Mouse (Mus musculus): ENCODE data around the gene Aldh1a1. TPM values are rescaled to one million over a fixed set of nuclear protein-coding genes. Genes with fewer than 3 reads are reported as not detected.
"Not testable (repeated sequence)": the region's sequence is repeated elsewhere in the genome, so short reads cannot be mapped to it uniquely, and the experiment has no call there.

Aldh1a1 gene
- polyA plus RNA-seq, 1 experiment from 2014 or later, result 86.9 TPM

- Histone ChIP-seq H3K27me3 (replicated peaks) (no peaks in the 10 kb centered on the region), H3K4me1 (replicated peaks) (no peaks in the 10 kb centered on the region), H3K9ac (no peak overlapping the region), H3K4me3 (replicated peaks) (no peak overlapping the region), H3K36me3 (no peaks in the 10 kb centered on the region), H3K9me3 (no peaks in the 10 kb centered on the region), H3K4me2 (replicated peaks) (no peak overlapping the region), H3K27ac (no peak overlapping the region)
- ATAC-seq, result no peak
- 67% methylated on average over 2 of the region's 2 CpGs for WGBS
Observed at GRCm38 (mm10) chr19:20622434-20622833, 129.9 kb downstream of the Aldh1a1 start.

- no peaks in the 10 kb centered on the region for H3K36me3 ChIP-seq
- WGBS, result 75% methylated on average over 10 of the region's 10 CpGs
Observed at GRCm38 (mm10) chr19:20623416-20623815, 130.9 kb downstream of the Aldh1a1 start.

GRCm38 (mm10) chr19:20631020-20631419, 138.5 kb downstream of the Aldh1a1 start:
- Histone ChIP-seq H3K36me3 (no peaks in the 10 kb centered on the region), H3K27me3 (replicated peaks) (no peaks in the 10 kb centered on the region), H3K9me3 (no peaks in the 10 kb centered on the region), H3K4me1 (replicated peaks) (no peaks in the 10 kb centered on the region), H3K4me2 (replicated peaks) (no peak overlapping the region), H3K27ac (no peak overlapping the region), H3K9ac (no peak overlapping the region), H3K4me3 (replicated peaks) (no peak overlapping the region)
- no peak for ATAC-seq
- 65% methylated on average over 1 of the region's 1 CpGs for WGBS

More at GRCm38 (mm10) chr19:20623416-20623815, 130.9 kb downstream of the Aldh1a1 start:
- no peaks in the 10 kb centered on the region for H3K4me1 ChIP-seq (replicated peaks)
- H3K4me3 ChIP-seq (replicated peaks), result no peak overlapping the region
- H3K9ac ChIP-seq, result no peak overlapping the region
- no peak overlapping the region for H3K4me2 ChIP-seq (replicated peaks)
- no peaks in the 10 kb centered on the region for H3K27me3 ChIP-seq (replicated peaks)
- ATAC-seq, result no peak
- no peaks in the 10 kb centered on the region for H3K9me3 ChIP-seq
- no peak overlapping the region for H3K27ac ChIP-seq

- Histone ChIP-seq H3K27ac (no peak overlapping the region), H3K27me3 (replicated peaks) (no peaks in the 10 kb centered on the region), H3K4me3 (replicated peaks) (no peak overlapping the region), H3K4me2 (replicated peaks) (no peak overlapping the region), H3K4me1 (replicated peaks) (no peaks in the 10 kb centered on the region), H3K9me3 (no peaks in the 10 kb centered on the region), H3K9ac (no peak overlapping the region), H3K36me3 (no peaks in the 10 kb centered on the region)
- ATAC-seq, result peak; percentile 41; the same call in 1 of the 2 replicates
- WGBS, result 70% methylated on average over 12 of the region's 12 CpGs
Observed at GRCm38 (mm10) chr19:20633876-20634691, 141.6 kb downstream of the Aldh1a1 start.

GRCm38 (mm10) chr19:20644346-20644745, 151.8 kb downstream of the Aldh1a1 start:
- no peak overlapping the region for H3K27ac ChIP-seq
- no peaks in the 10 kb centered on the region for H3K36me3 ChIP-seq
- H3K4me2 ChIP-seq (replicated peaks), result no peak overlapping the region
- H3K27me3 ChIP-seq (replicated peaks), result no peaks in the 10 kb centered on the region
- H3K4me1 ChIP-seq (replicated peaks), result no peaks in the 10 kb centered on the region
- WGBS, result 69% methylated on average over 3 of the region's 3 CpGs
- no peaks in the 10 kb centered on the region for H3K9me3 ChIP-seq
- no peak overlapping the region for H3K4me3 ChIP-seq (replicated peaks)
- no peak overlapping the region for H3K9ac ChIP-seq
- no peak for ATAC-seq

- not testable (repeated sequence) for H3K9me3 ChIP-seq; H3K9ac ChIP-seq; H3K36me3 ChIP-seq; H3K4me1 ChIP-seq (replicated peaks); ATAC-seq; H3K27me3 ChIP-seq (replicated peaks); H3K4me2 ChIP-seq (replicated peaks); H3K27ac ChIP-seq; H3K4me3 ChIP-seq (replicated peaks)
Observed at GRCm38 (mm10) chr19:20647496-20647895, 155.0 kb downstream of the Aldh1a1 start.

GRCm38 (mm10) chr19:20650008-20650407, 157.5 kb downstream of the Aldh1a1 start:
- Histone ChIP-seq H3K9ac (no peak overlapping the region), H3K27ac (no peak overlapping the region), H3K4me1 (replicated peaks) (no peaks in the 10 kb centered on the region), H3K4me2 (replicated peaks) (no peak overlapping the region), H3K36me3 (no peaks in the 10 kb centered on the region), H3K9me3 (no peaks in the 10 kb centered on the region), H3K27me3 (replicated peaks) (no peaks in the 10 kb centered on the region), H3K4me3 (replicated peaks) (no peak overlapping the region)
- 15% methylated on average over 2 of the region's 2 CpGs for WGBS
- ATAC-seq, result no peak

- WGBS, result 55% methylated on average over 1 of the region's 1 CpGs
- ATAC-seq, result peak; percentile 48
Observed at GRCm38 (mm10) chr19:20653082-20653676, 160.7 kb downstream of the Aldh1a1 start.

GRCm38 (mm10) chr19:20654141-20654873, 161.8 kb downstream of the Aldh1a1 start:
- peak; percentile 93 for ATAC-seq
- Histone ChIP-seq H3K4me3 (replicated peaks) (no peak overlapping the region), H3K36me3 (no peaks in the 10 kb centered on the region), H3K9ac (no peak overlapping the region), H3K4me2 (replicated peaks) (no peak overlapping the region), H3K4me1 (replicated peaks) (no peaks in the 10 kb centered on the region), H3K27me3 (replicated peaks) (no peaks in the 10 kb centered on the region), H3K9me3 (no peaks in the 10 kb centered on the region), H3K27ac (peak overlapping the region; percentile 24; the same call in 1 of the 2 replicates)
- WGBS, result 29% methylated on average over 3 of the region's 3 CpGs

More at GRCm38 (mm10) chr19:20653082-20653676, 160.7 kb downstream of the Aldh1a1 start:
- peak overlapping the region; percentile 24 for H3K27ac ChIP-seq
- no peak overlapping the region for H3K4me2 ChIP-seq (replicated peaks)
- no peaks in the 10 kb centered on the region for H3K36me3 ChIP-seq
- H3K9me3 ChIP-seq, result no peaks in the 10 kb centered on the region
- no peak overlapping the region for H3K9ac ChIP-seq
- H3K27me3 ChIP-seq (replicated peaks), result no peaks in the 10 kb centered on the region
- no peaks in the 10 kb centered on the region for H3K4me1 ChIP-seq (replicated peaks)
- H3K4me3 ChIP-seq (replicated peaks), result no peak overlapping the region

GRCm38 (mm10) chr19:20677697-20678355, 185.3 kb downstream of the Aldh1a1 start:
- no peak overlapping the region for H3K4me2 ChIP-seq (replicated peaks)
- H3K36me3 ChIP-seq, result no peaks in the 10 kb centered on the region
- H3K9me3 ChIP-seq, result no peaks in the 10 kb centered on the region
- ATAC-seq, result peak; percentile 72
- no peak overlapping the region for H3K27ac ChIP-seq
- H3K4me3 ChIP-seq (replicated peaks), result no peak overlapping the region
- 56% methylated on average over 3 of the region's 3 CpGs for WGBS
- H3K4me1 ChIP-seq (replicated peaks), result no peaks in the 10 kb centered on the region
- H3K9ac ChIP-seq, result no peak overlapping the region
- H3K27me3 ChIP-seq (replicated peaks), result no peaks in the 10 kb centered on the region

Data from intestine, embryonic 15.5 days (tissue).